Mouse (Mus musculus) hindbrain, embryonic 13.5 days (tissue): ENCODE measurements around the gene Coro2b. TPM values are rescaled to one million over a fixed set of nuclear protein-coding genes. Genes with fewer than 3 reads are reported as not detected.

Source experiments
- ATAC-seq: fragments of 200-750 bp; cut with Nextera tagmentation; 2 replicates; pipeline ENCODE4 v1.8.0; 2017; ENCODE audit warnings: moderate TSS enrichment; ENCODE audit not compliant: low FRiP score
- H3K27ac ChIP-seq: fragments of 300-500 bp; sonication (generic); 2 replicates; pipeline ENCODE4 v1.5.1; 2015; ENCODE audit warnings: inconsistent platforms, mild to moderate bottlenecking, moderate library complexity
- H3K27me3 ChIP-seq: fragments of 300-500 bp; sonication (generic); 2 replicates; pipeline ENCODE4 v1.6.1; 2015; ENCODE audit warnings: mild to moderate bottlenecking, inconsistent platforms
- H3K36me3 ChIP-seq: fragments of 300-500 bp; sonication (generic); 2 replicates; pipeline ENCODE4 v1.6.1; 2015; ENCODE audit warnings: mild to moderate bottlenecking, inconsistent platforms
- H3K4me1 ChIP-seq: fragments of 300-500 bp; sonication (generic); replicated peaks from 2 replicates; pipeline ENCODE4 v1.6.1; 2015; ENCODE audit warnings: inconsistent platforms
- H3K4me2 ChIP-seq: fragments of 300-500 bp; sonication (generic); 2 replicates; pipeline ENCODE4 v1.6.1; 2015; ENCODE audit warnings: inconsistent platforms, mild to moderate bottlenecking, moderate library complexity
- H3K4me3 ChIP-seq: fragments of 300-500 bp; sonication (generic); 2 replicates; pipeline ENCODE4 v1.5.1; 2015; ENCODE audit warnings: mild to moderate bottlenecking, inconsistent platforms
- H3K9ac ChIP-seq: fragments of 300-500 bp; sonication (generic); 2 replicates; pipeline ENCODE4 v1.6.1; 2015; ENCODE audit warnings: mild to moderate bottlenecking, inconsistent platforms
- H3K9me3 ChIP-seq: fragments of 300-500 bp; sonication (generic); 2 replicates; pipeline ENCODE4 v1.6.1; 2016; ENCODE audit warnings: inconsistent platforms
- WGBS: fragments of 180-500 bp; shearing (Covaris S2); methylation state at CpG from one replicate; pipeline ENCODE4 v1.1.7; 2015; 5-methylcytosine and 5-hydroxymethylcytosine counted together
- polyA plus RNA-seq: library from polyadenylated mRNA; unstranded; fragments of >200 nt; fragmentation: Nextera tagmentation; extraction: Ambion mirVana; gene quantifications from 2 replicates; pipeline ENCODE4 v1.2.1, GENCODE M21; 2015

Coro2b gene
- polyA plus RNA-seq, 1 experiment from 2014 or later, result 39.0 TPM

DNA sequence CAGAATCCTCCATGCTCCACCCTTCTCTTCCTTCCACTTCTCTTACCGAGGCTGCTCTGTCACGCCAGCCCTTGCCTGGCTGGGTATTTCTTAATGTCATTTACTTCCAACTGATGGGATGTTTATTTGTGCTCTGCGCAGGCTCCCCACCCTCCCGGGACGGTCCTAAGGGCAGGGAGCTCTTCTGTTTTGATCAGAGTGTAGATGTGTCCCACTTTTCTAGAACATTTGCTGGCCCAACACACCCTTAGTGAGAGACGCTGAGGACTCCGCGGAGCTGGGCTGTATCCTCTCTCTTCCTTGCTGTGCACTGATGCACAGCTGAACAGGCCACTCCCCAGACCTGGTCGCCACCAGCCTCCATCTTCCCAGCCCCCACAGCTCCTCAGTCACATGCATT, 15.3 kb downstream of the Coro2b start:
- Histone ChIP-seq H3K9ac (peak overlapping the region; percentile 61), H3K4me1 (peaks cover 100% of the 10 kb centered on the region), H3K27ac (peak overlapping the region; percentile 84), H3K36me3 (no peaks in the 10 kb centered on the region), H3K27me3 (no peaks in the 10 kb centered on the region), H3K9me3 (no peaks in the 10 kb centered on the region), H3K4me2 (peak overlapping the region; percentile 17; the same call in 1 of the 2 replicates), H3K4me3 (no peak overlapping the region)
- ATAC-seq, result no peak
- 45% methylated on average over 9 of the region's 9 CpGs for WGBS

DNA sequence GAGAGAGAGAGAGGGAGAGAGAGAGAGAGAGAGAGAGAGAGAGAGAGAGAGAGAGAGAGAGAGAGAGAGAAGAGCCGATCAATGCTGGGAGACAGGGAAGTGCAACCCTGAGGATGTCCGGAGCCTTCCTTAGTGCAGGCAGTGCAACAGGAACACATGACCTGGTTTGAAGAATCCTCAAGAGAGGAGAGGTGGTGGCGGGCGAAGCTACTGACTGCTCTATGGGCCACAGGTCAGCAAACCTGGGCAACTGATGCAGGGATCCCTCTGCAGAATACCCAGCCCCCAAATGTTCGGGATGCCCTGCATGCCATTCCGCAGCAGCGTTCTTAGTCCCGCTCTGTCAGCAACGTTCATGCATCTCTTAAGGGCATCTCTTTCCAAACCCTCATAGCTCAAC, 15.9 kb downstream of the Coro2b start:
- H3K27ac ChIP-seq, result peak overlapping the region; percentile 84
- peak overlapping the region; percentile 61 for H3K9ac ChIP-seq

DNA sequence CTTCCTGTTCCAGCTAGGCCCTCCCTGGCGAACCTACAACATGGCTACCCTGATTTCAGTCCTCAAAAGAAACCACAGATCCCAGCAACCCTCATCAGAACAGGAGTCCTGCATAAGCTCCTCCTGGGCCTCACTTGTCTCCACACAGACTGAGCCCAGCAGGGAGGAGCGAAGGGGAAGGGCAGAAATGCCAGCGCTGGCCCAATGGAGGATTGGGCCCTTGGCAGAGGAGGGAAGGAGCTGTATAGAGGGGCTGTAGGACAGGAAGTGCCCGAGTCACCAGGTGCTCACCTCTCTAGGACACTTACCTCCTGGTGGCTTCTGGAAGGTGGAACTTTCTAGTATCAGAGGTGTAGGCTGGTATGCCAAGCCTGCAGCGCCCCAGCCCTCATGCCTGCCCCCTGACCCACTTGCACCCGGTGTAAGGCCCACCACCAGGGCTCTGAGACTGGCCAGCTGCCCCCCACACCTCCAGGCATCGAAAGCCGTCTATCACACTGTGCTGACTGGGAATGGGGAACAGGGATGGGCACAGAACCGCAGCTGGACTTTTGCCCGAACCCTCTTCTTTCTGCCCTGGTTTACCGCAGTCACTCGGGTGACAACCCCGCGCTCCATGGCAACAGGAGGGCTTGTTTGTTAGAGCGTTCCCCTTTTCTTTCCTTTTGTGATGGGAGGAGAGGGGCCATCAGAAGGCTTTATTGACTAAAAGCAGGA, 16.9 kb downstream of the Coro2b start:
- ATAC-seq, result no peak

More for the DNA sequence above, 15.9 kb downstream of the Coro2b start:
- Histone ChIP-seq H3K4me2 (0 out of 2 replicates have a peak overlapping the region, but pooled peaks have one; percentile 17), H3K9me3 (no peaks in the 10 kb centered on the region), H3K36me3 (no peaks in the 10 kb centered on the region), H3K4me1 (peaks cover 99% of the 10 kb centered on the region), H3K27me3 (no peaks in the 10 kb centered on the region), H3K4me3 (no peak overlapping the region)
- no peak for ATAC-seq
- WGBS, result 58% methylated on average over 9 of the region's 9 CpGs

GRCm38 (mm10) chr9:62519334-62519733, 17.5 kb downstream of the Coro2b start:
- ATAC-seq, result no peak
- WGBS, result 80% methylated on average over 10 of the region's 10 CpGs
- Histone ChIP-seq H3K27ac (peak overlapping the region; percentile 84), H3K9ac (no peak overlapping the region), H3K36me3 (no peaks in the 10 kb centered on the region), H3K4me1 (peaks cover 86% of the 10 kb centered on the region), H3K4me3 (no peak overlapping the region), H3K27me3 (no peaks in the 10 kb centered on the region), H3K4me2 (no peak overlapping the region), H3K9me3 (no peaks in the 10 kb centered on the region)

More for the DNA sequence above, 16.9 kb downstream of the Coro2b start:
- H3K4me1 ChIP-seq, result peaks cover 92% of the 10 kb centered on the region
- H3K4me3 ChIP-seq, result no peak overlapping the region
- H3K9ac ChIP-seq, result peak overlapping the region; percentile 46; the same call in 1 of the 2 replicates
- H3K27ac ChIP-seq, result peak overlapping the region; percentile 84; the same call in 1 of the 2 replicates
- H3K36me3 ChIP-seq, result no peaks in the 10 kb centered on the region
- H3K9me3 ChIP-seq, result no peaks in the 10 kb centered on the region
- 48% methylated on average over 15 of the region's 15 CpGs for WGBS
- no peak overlapping the region for H3K4me2 ChIP-seq
- H3K27me3 ChIP-seq, result no peaks in the 10 kb centered on the region

GRCm38 (mm10) chr9:62518572-62518971, 18.3 kb downstream of the Coro2b start:
- Histone ChIP-seq H3K4me1 (peaks cover 85% of the 10 kb centered on the region), H3K9me3 (no peaks in the 10 kb centered on the region), H3K27me3 (no peaks in the 10 kb centered on the region), H3K9ac (peak overlapping the region; percentile 35; the same call in 1 of the 2 replicates), H3K4me3 (no peak overlapping the region), H3K4me2 (0 out of 2 replicates have a peak overlapping the region, but pooled peaks have one; percentile 4), H3K27ac (peak overlapping the region; percentile 84), H3K36me3 (no peaks in the 10 kb centered on the region)
- ATAC-seq, result peak; percentile 45; the same call in 1 of the 2 replicates
- 21% methylated on average over 4 of the region's 4 CpGs for WGBS

DNA sequence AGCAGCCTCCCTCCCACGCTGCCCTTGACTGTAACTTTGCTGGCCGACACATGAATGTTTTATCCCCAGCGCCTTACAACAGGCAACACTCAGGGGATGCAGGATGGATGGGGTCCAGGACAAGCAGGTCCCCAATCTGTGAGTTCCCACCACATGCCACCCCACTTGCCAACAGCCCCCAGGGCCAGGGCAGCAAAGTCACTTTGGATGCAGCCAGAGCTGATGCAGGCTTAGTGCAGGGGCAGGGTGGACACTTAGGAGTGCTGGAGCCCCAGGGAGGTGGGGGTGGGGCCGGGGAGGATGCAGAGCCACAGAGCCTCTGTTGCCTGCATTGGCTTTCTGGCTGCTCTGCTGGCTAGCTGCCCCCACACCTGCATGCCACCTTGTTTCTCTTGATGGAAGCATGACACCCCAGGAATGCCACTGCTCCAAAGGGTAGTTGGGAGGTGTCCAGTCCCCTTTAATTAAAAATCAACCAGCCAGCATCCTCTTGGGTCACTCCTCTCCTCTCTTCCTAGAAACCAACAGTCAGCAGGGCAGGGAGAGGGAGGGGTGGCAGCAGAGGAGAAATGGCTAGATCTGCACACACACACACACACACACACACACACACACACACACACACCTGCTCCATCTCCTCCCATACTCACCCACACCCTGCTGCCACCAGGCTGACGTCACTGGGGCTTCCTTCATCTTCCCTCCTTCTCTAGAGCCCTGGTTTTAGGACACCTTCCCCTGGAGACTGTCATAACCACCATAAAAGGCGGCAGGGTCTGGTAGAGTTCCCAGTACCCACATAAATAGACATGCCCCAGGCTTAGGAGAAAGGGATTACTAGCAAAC, 19.5 kb downstream of the Coro2b start:
- peaks cover 80% of the 10 kb centered on the region for H3K4me1 ChIP-seq
- peak overlapping the region; percentile 84 for H3K27ac ChIP-seq
- ATAC-seq, result no peak
- WGBS, result 66% methylated on average over 6 of the region's 6 CpGs
- no peak overlapping the region for H3K4me3 ChIP-seq
- H3K27me3 ChIP-seq, result no peaks in the 10 kb centered on the region
- no peaks in the 10 kb centered on the region for H3K9me3 ChIP-seq
- no peak overlapping the region for H3K9ac ChIP-seq
- H3K4me2 ChIP-seq, result no peak overlapping the region
- H3K36me3 ChIP-seq, result no peaks in the 10 kb centered on the region

DNA sequence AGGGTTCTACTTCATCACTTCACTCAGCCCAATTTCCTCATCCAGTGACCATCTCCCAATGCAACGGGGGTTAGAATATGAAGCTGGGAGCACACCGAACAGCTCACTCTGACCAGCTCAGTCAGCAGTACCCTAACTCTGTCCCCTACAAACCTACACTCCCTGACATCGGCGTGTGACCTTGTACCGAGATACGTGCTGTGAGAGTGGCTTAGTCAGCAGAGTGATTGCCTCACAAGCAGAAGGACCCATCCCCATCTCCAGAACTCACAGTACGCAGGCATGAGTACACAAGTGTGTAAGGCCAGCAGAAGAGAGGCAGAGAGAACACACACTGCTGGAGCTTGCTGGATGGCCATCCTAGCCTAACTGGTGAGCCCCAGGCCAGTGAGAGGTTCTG, 21.7 kb downstream of the Coro2b start:
- no peaks in the 10 kb centered on the region for H3K27me3 ChIP-seq
- H3K4me2 ChIP-seq, result no peak overlapping the region
- WGBS, result 91% methylated on average over 7 of the region's 7 CpGs
- H3K4me1 ChIP-seq, result peaks cover 75% of the 10 kb centered on the region
- 0 out of 2 replicates have a peak overlapping the region, but pooled peaks have one; percentile 4 for H3K27ac ChIP-seq
- H3K4me3 ChIP-seq, result no peak overlapping the region
- H3K9me3 ChIP-seq, result no peaks in the 10 kb centered on the region
- ATAC-seq, result no peak
- no peaks in the 10 kb centered on the region for H3K36me3 ChIP-seq
- no peak overlapping the region for H3K9ac ChIP-seq

GRCm38 (mm10) chr9:62513492-62514133, 23.2 kb downstream of the Coro2b start:
- no peaks in the 10 kb centered on the region for H3K9me3 ChIP-seq
- H3K4me2 ChIP-seq, result no peak overlapping the region
- ATAC-seq, result no peak
- H3K27me3 ChIP-seq, result no peaks in the 10 kb centered on the region
- H3K9ac ChIP-seq, result no peak overlapping the region
- 57% methylated on average over 10 of the region's 10 CpGs for WGBS
- peak overlapping the region; percentile 53 for H3K27ac ChIP-seq
- no peak overlapping the region for H3K4me3 ChIP-seq
- H3K36me3 ChIP-seq, result no peaks in the 10 kb centered on the region
- H3K4me1 ChIP-seq, result peaks cover 75% of the 10 kb centered on the region

GRCm38 (mm10) chr9:62510530-62510936, 26.3 kb downstream of the Coro2b start:
- H3K27me3 ChIP-seq, result no peaks in the 10 kb centered on the region
- no peak overlapping the region for H3K4me3 ChIP-seq
- H3K4me2 ChIP-seq, result no peak overlapping the region
- 44% methylated on average over 4 of the region's 4 CpGs for WGBS
- no peak overlapping the region for H3K9ac ChIP-seq
- H3K27ac ChIP-seq, result peak overlapping the region; percentile 79
- no peaks in the 10 kb centered on the region for H3K9me3 ChIP-seq
- ATAC-seq, result peak; percentile 84
- peaks cover 59% of the 10 kb centered on the region for H3K4me1 ChIP-seq
- no peaks in the 10 kb centered on the region for H3K36me3 ChIP-seq

GRCm38 (mm10) chr9:62509617-62510016, 27.2 kb downstream of the Coro2b start:
- H3K9ac ChIP-seq, result peak overlapping the region; percentile 25; the same call in 1 of the 2 replicates

DNA sequence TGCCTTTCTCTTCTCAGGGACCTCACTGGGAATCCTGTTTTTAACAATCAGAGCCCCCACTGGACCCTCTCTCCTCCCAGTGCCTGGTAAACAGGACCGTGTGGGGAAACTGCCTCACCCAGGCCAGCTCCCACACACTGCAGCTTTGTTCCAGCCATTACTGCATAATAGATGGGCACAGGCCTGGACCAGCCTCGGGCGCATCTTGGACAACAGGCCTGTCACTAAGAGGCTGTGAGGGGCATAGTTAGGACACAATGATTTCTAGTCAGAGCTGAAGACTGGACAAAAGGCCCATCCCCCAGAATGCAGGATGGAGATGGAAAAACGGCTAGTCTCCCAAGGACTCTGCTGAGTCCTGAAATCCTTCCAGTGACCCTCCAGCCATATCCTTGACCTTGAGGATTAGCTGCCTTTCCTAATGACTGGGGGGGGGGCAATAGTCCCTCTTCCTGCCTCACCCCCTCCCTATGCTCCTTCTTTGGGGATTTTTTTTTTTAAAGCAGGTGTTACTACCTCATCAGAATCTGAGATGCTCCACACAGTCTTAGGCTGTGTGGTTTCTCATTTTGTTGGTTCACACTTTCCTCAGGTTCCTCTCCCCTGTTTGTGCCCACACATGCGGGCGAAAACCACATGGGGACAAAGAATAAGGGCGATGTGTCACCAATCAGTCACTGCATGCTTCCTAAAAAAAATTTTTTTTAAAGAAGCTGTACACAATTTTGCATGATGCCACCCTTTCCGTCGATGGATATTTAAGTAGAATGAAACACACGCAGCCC, 27.9 kb downstream of the Coro2b start:
- Histone ChIP-seq H3K36me3 (no peaks in the 10 kb centered on the region), H3K9me3 (no peaks in the 10 kb centered on the region), H3K4me2 (no peak overlapping the region), H3K9ac (peak overlapping the region; percentile 25; the same call in 1 of the 2 replicates), H3K4me3 (no peak overlapping the region), H3K27me3 (no peaks in the 10 kb centered on the region), H3K4me1 (peaks cover 60% of the 10 kb centered on the region), H3K27ac (peak overlapping the region; percentile 79)
- WGBS, result 52% methylated on average over 10 of the region's 10 CpGs
- ATAC-seq, result peak; percentile 51; the same call in 1 of the 2 replicates

More at GRCm38 (mm10) chr9:62509617-62510016, 27.2 kb downstream of the Coro2b start:
- Histone ChIP-seq H3K36me3 (no peaks in the 10 kb centered on the region), H3K27me3 (no peaks in the 10 kb centered on the region), H3K4me3 (no peak overlapping the region), H3K9me3 (no peaks in the 10 kb centered on the region), H3K4me2 (no peak overlapping the region), H3K27ac (peak overlapping the region; percentile 79), H3K4me1 (peaks cover 59% of the 10 kb centered on the region)
- WGBS, result 92% methylated on average over 6 of the region's 6 CpGs
- no peak for ATAC-seq
